Mouse (Mus musculus) ovary, postnatal 14 days (tissue): ENCODE results near the gene Zfp109.

Experiments used
- DNase-seq: peaks from one replicate; pipeline ENCODE4 v3.0.0; 2022; ENCODE audit warnings: low spot score

The Zfp109 gene

DNA sequence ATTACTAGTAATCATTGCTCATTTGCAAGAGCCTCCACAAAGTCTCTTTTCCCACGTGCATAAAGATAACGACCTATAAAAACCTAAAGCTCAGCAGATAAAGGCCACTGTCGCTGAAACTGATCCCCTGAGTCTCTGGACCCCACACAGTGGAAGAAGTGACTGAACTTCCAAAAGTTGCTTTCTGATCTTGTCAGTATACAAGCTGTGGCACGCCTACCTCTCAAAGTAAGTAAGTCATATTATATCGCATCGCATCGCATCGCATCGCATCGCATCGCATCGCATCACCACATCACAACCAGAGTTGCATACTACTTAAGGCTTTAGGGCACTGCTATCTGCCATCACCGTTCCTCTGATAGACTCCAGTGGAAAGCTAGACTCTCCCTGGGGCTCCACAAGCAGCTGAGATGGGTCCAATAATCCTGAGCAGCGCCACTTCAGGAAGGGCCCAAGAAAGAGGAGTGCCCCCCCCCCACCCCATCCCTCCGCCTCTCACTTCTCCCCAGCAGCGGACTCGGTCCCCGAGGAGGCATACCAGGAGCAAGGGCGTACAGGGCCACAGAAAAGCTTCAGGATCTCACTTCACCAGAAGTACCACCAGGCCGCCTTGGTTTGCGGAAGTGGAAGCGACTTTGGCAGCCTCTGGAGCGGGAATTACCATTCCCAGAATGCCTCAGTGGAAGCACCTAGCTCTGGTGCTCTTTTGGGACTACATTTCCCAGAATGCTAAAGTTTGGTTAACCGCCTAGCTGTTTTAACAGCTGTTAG is 29.7 kb downstream of the Zfp109 start:
- DNase-seq = peak; percentile 52

GRCm38 (mm10) chr7:24196961-24197360 is 40.4 kb downstream of the Zfp109 start:
- no peak for DNase-seq

GRCm38 (mm10) chr7:24193157-24193556 is 44.2 kb downstream of the Zfp109 start:
- DNase-seq = no peak

GRCm38 (mm10) chr7:24191361-24191760 is 46.0 kb downstream of the Zfp109 start:
- DNase-seq = no peak

DNA sequence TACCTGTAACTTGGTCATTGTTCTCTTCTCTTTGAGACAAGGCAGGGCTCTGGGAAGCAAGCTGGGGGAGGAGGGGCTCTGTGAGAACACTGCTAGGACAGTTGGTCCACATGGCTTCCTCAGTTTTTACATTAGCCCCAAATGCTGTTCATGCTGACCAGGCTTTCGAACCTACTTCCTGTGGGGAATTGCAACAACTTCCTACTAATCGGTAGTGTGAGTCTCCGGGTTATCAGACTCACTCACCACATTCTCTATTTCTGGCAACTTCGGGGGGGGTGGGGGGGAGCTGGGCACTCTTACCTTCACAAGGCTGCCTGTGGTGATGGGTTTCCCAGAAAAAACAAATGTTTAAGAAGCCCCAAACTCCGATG is 47.8 kb downstream of the Zfp109 start:
- no peak for DNase-seq

GRCm38 (mm10) chr7:24188901-24189570 is 48.3 kb downstream of the Zfp109 start:
- DNase-seq = no peak

GRCm38 (mm10) chr7:24187611-24188010 is 49.7 kb downstream of the Zfp109 start:
- DNase-seq = no peak
